Mouse (Mus musculus) hindbrain, embryonic 11.5 days (tissue): Measurements from ENCODE around the gene Rnf225. TPM values are rescaled to one million over a fixed set of nuclear protein-coding genes. Genes with fewer than 3 reads are reported as not detected.
"Not testable (repeated sequence)": the region's sequence is repeated elsewhere in the genome, so short reads cannot be mapped to it uniquely, and the experiment has no call there.

Experiments
- ATAC-seq: fragments of 200-750 bp; cut with Nextera tagmentation; 2 replicates; pipeline ENCODE4 v1.8.0; 2017; ENCODE audit warnings: mild to moderate bottlenecking, moderate TSS enrichment, moderate library complexity; ENCODE audit not compliant: low FRiP score
- DNase-seq: peaks from one replicate; pipeline ENCODE4 v3.0.0-alpha.2; 2015; ENCODE audit warnings: low spot score
- H3K27ac ChIP-seq: fragments of 300-500 bp; sonication (generic); 2 replicates; pipeline ENCODE4 v1.5.1; 2014; ENCODE audit warnings: mild to moderate bottlenecking, low read depth, low read length
- H3K27me3 ChIP-seq: fragments of 300-500 bp; sonication (generic); 2 replicates; pipeline ENCODE4 v1.6.1; 2014; ENCODE audit warnings: mild to moderate bottlenecking, low read length, moderate library complexity, mixed read lengths; ENCODE audit not compliant: control insufficient read depth, insufficient read depth
- H3K36me3 ChIP-seq: fragments of 300-500 bp; sonication (generic); 2 replicates; pipeline ENCODE4 v1.6.1; 2014; ENCODE audit warnings: mild to moderate bottlenecking, low read length, moderate library complexity, mixed read lengths; ENCODE audit not compliant: control insufficient read depth, insufficient read depth
- H3K4me1 ChIP-seq: fragments of 300-500 bp; sonication (generic); replicated peaks from 2 replicates; pipeline ENCODE4 v1.6.1; 2014; ENCODE audit warnings: low read length, mixed read lengths; ENCODE audit not compliant: control insufficient read depth, insufficient read depth
- H3K4me2 ChIP-seq: fragments of 300-500 bp; sonication (generic); replicated peaks from 2 replicates; pipeline ENCODE4 v1.6.1; 2014; ENCODE audit warnings: mild to moderate bottlenecking, low read depth, low read length
- H3K4me3 ChIP-seq: fragments of 300-500 bp; sonication (generic); 2 replicates; pipeline ENCODE4 v1.5.1; 2014; ENCODE audit warnings: low read depth, low read length
- H3K9ac ChIP-seq: fragments of 300-500 bp; sonication (generic); 2 replicates; pipeline ENCODE4 v1.6.1; 2014; ENCODE audit warnings: low read depth, low read length
- H3K9me3 ChIP-seq: fragments of 300-500 bp; sonication (generic); 2 replicates; pipeline ENCODE4 v1.6.1; 2016; ENCODE audit warnings: low read length; ENCODE audit not compliant: control insufficient read depth
- WGBS: fragments of 180-500 bp; shearing (Covaris S2); extraction: QIAGEN DNeasy Blood & Tissue Kit; methylation state at CpG from one replicate; pipeline ENCODE4 v1.1.7; 2014; 5-methylcytosine and 5-hydroxymethylcytosine counted together
- polyA plus RNA-seq: library from polyadenylated mRNA; unstranded; fragments of >200 nt; fragmentation: Nextera tagmentation; extraction: Ambion mirVana; gene quantifications from 2 replicates; pipeline ENCODE4 v1.2.1, GENCODE M21; 2014

Gene Rnf225
- polyA plus RNA-seq, 1 experiment from 2014 or later: 0.66 TPM

- Histone ChIP-seq H3K9ac (peak overlapping the region; percentile 90), H3K27me3 (no peaks in the 10 kb centered on the region), H3K4me1 (peaks cover 3% of the 10 kb centered on the region), H3K4me3 (peak overlapping the region; percentile 97), H3K27ac (peak overlapping the region; percentile 74), H3K36me3 (peaks cover 14% of the 10 kb centered on the region; the same call in 1 of the 2 replicates), H3K9me3 (no peaks in the 10 kb centered on the region), H3K4me2 (peak overlapping the region; percentile 86)
- no peak; the same call in 1 of the 2 replicates for ATAC-seq
- 2% methylated on average over 3 of the region's 3 CpGs for WGBS
- DNase-seq: no peak
Observed at GRCm38 (mm10) chr7:12921318-12921704, 5.9 kb upstream of the Rnf225 start.

DNA sequence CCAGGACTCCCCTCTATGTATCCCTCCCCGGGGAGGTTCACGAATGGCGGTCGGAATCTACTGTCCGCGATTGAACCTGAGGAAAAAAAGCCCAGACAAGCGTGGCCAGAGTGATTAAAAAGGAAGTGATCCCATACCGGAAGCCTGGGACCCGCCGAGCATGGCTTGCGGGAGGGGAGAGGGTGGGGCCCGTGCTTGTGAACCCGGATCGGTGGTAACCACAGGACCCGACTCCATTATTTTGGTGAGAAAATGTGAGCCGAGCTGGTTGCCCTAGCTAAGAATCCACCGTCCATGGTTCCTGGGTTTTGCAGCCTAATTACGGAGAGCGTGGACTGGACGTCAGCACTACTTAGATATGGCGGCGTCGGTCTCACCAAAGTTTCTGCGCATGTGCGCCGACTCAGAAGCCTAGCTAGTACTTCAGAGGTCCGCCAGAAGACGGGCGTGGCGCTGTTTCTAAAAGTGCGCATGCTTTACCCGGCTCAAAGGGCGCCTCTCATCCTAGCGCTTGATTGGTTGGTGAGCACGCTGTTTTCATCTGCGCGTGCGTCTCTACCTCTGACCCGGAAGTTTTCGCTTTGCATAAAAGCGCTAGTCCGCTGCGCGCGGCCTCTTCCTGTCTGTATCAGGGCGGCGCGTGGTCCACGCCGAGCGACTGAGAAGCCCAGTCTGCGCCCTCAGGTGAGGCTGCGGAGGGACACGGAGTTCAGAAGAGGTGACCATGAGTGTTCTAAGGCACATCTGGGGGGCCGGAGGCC is 5.3 kb upstream of the Rnf225 start, which contains the start of gene Rps5:
Rps5 (plus strand) TSS at position 586 of the 761 bp plus-strand sequence.
- peaks cover 16% of the 10 kb centered on the region; the same call in 1 of the 2 replicates for H3K36me3 ChIP-seq
- peaks cover 3% of the 10 kb centered on the region for H3K4me1 ChIP-seq
- ATAC-seq: peak; percentile 99
- H3K27me3 ChIP-seq: peaks cover 2% of the 10 kb centered on the region; the same call in 1 of the 2 replicates
- no peaks in the 10 kb centered on the region for H3K9me3 ChIP-seq
- DNase-seq: peak; percentile 99
- peak within 1 kb of the TSS; percentile 93 for H3K9ac ChIP-seq
- peak within 1 kb of the TSS; percentile 74 for H3K27ac ChIP-seq
- H3K4me2 ChIP-seq: peak within 1 kb of the TSS; percentile 86
- WGBS: under 1% methylated on average over 55 of the region's 55 CpGs
- H3K4me3 ChIP-seq: peak within 1 kb of the TSS; percentile 97

- no peaks in the 10 kb centered on the region for H3K9me3 ChIP-seq
- ATAC-seq (no peak), DNase-seq (no peak)
- 3% methylated on average over 8 of the region's 8 CpGs for WGBS
- peaks cover 16% of the 10 kb centered on the region; the same call in 1 of the 2 replicates for H3K36me3 ChIP-seq
- H3K27ac ChIP-seq: no peak overlapping the region
- peak overlapping the region; percentile 93 for H3K9ac ChIP-seq
- peaks cover 7% of the 10 kb centered on the region for H3K27me3 ChIP-seq
- peaks cover 3% of the 10 kb centered on the region for H3K4me1 ChIP-seq
- peak overlapping the region; percentile 83 for H3K4me2 ChIP-seq
- H3K4me3 ChIP-seq: peak overlapping the region; percentile 97
Observed at GRCm38 (mm10) chr7:12922729-12923128, 4.5 kb upstream of the Rnf225 start.

DNA sequence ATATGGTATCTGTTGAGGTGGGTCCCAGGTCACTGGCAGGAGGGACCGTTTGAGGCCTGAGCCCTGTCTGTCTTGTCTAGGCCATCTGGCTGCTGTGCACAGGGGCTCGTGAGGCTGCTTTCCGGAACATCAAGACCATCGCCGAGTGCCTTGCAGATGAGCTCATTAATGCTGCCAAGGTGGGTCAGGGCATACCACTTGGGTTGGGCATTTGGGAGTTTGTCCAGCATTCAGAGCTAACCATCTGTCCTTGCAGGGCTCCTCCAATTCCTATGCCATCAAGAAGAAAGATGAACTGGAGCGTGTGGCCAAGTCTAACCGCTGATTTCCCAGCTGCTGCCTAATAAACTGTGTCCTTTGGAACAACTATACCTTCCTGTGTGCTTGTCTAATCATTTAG is 900 bp upstream of the Rnf225 start:
- 87% methylated on average over 7 of the region's 7 CpGs for whole genome bisulfite sequencing
- Histone ChIP-seq H3K4me3 (no peak overlapping the region), H3K4me2 (no peak overlapping the region), H3K9ac (no peak overlapping the region), H3K27ac (no peak overlapping the region), H3K36me3 (peaks cover 16% of the 10 kb centered on the region; the same call in 1 of the 2 replicates), H3K4me1 (peaks cover 7% of the 10 kb centered on the region), H3K9me3 (no peaks in the 10 kb centered on the region), H3K27me3 (peaks cover 11% of the 10 kb centered on the region)
- no peak for ATAC-seq
- DNase-seq: no peak

DNA sequence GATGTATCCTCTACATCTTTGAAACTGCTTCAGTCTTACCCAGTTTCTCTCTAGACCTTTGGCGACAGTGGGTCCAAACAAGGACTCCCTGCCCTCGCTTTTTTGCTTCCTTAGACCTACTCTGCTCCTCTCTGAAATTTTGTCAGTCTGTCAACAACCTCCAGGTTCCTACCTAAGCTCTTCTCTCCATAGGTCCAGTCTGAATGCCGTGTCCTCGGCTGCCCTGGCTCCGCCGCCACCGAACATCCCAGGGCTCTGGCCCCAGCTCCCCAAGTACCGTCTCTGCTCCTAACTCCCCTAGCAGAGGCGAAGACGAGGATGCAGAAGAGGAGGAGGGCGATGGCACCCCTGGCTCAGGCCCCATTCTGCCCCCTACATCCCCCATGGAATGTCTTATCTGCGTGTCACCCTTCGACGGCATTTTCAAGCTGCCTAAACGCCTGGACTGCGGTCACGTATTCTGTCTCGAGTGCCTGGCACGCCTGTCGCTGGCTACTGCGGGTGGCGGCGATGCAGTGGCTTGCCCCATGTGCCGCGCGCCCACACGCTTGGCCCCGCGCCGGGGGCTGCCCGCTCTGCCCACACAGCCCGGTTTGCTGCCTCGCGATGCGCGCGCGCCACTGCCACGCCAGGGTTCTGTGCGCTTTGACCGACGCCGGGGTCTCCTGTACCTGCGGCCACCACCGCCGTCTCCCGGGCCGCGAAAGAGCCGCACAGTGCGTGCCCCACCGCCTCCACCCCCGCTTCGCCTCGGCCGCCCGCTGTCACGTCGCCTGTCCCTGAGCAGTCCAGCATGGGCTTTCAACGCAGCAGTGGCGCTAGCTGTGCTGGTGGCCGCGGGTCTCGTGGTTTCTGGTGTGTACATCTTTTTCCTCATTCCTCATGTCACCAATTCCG is 725 bp downstream of the Rnf225 start:
- no peaks in the 10 kb centered on the region for H3K9me3 ChIP-seq
- peak overlapping the region; percentile 46 for H3K4me2 ChIP-seq
- peaks cover 16% of the 10 kb centered on the region; the same call in 1 of the 2 replicates for H3K36me3 ChIP-seq
- peaks cover 7% of the 10 kb centered on the region for H3K4me1 ChIP-seq
- H3K27ac ChIP-seq: no peak overlapping the region
- H3K27me3 ChIP-seq: peaks cover 11% of the 10 kb centered on the region
- peak overlapping the region; percentile 24 for H3K4me3 ChIP-seq
- 4% methylated on average over 65 of the region's 65 CpGs for WGBS
- ATAC-seq: peak; percentile 42
- H3K9ac ChIP-seq: no peak overlapping the region
- peak; percentile 41 for DNase-seq

DNA sequence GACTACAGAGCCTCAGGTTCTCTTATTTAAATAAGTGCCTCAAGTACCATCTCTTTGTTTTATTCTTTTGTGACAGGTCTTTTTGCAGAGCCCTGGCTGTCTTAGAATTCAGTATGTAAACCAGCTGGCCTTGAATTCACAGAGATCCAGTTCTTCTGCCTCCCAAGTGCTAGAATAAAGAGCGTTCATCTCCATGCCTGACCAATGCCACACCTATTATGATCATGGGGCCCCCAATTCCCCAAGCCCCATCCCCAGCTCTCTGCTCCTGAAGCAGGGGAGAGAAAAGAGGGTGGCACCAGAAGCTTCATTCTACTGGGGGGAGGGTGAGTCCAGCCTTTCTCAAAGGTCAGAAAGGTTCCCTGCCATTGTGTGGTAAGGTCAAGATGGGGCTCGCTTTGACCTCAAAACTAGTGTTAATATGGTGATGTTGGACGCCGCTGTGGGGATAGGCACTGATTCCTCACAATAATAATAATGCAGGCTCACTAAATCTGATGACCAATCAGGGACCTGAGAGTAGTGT is 6.5 kb downstream of the Rnf225 start:
- DNase-seq (no peak), ATAC-seq (no peak)
- H3K36me3 ChIP-seq: no peaks in the 10 kb centered on the region
- H3K9me3 ChIP-seq: no peaks in the 10 kb centered on the region
- no peak overlapping the region for H3K27ac ChIP-seq
- no peak overlapping the region for H3K4me2 ChIP-seq
- H3K9ac ChIP-seq: no peak overlapping the region
- WGBS: 48% methylated on average over 4 of the region's 4 CpGs
- no peaks in the 10 kb centered on the region for H3K27me3 ChIP-seq
- no peak overlapping the region for H3K4me3 ChIP-seq
- no peaks in the 10 kb centered on the region for H3K4me1 ChIP-seq

- no peak for DNase-seq
- Histone ChIP-seq H3K4me3 (no peak overlapping the region), H3K4me2 (no peak overlapping the region), H3K9ac (no peak overlapping the region), H3K9me3 (no peaks in the 10 kb centered on the region), H3K27ac (no peak overlapping the region), H3K36me3 (no peaks in the 10 kb centered on the region), H3K4me1 (no peaks in the 10 kb centered on the region), H3K27me3 (no peaks in the 10 kb centered on the region)
- no peak for ATAC-seq
- 78% methylated on average over 3 of the region's 3 CpGs for WGBS
Observed at GRCm38 (mm10) chr7:12934808-12935207, 7.6 kb downstream of the Rnf225 start.

- not testable (repeated sequence) for H3K9me3 ChIP-seq, H3K9ac ChIP-seq, ATAC-seq, H3K27me3 ChIP-seq, H3K36me3 ChIP-seq, H3K27ac ChIP-seq, DNase-seq, H3K4me1 ChIP-seq, H3K4me2 ChIP-seq, H3K4me3 ChIP-seq
- WGBS: 92% methylated on average over 4 of the region's 4 CpGs
Observed at GRCm38 (mm10) chr7:12937254-12937803, 10.1 kb downstream of the Rnf225 start.
